Mouse (Mus musculus) cerebellum, adult 2 months (tissue): ENCODE measurements around the gene Fam57a.

Source experiments
- CTCF ChIP-seq: fragments of 200-500 bp; IDR thresholded peaks from 2 replicates; pipeline ENCODE4 v1.5.1; 2011; ENCODE audit warnings: low read depth, mild to moderate bottlenecking, control low read depth, low read length, moderate library complexity, borderline replicate concordance; ENCODE audit not compliant: insufficient read depth
- POLR2A ChIP-seq: fragments of 200-500 bp; IDR thresholded peaks from 2 replicates; pipeline ENCODE4 v1.6.1; 2011; ENCODE audit warnings: low read length, control low read depth, borderline replicate concordance; ENCODE audit not compliant: insufficient read depth

GRCm38 (mm10) chr11:76170207-76170606 lies 9.3 kb upstream of the Fam57a start:
- no peak for TF ChIP-seq CTCF
- no peak for TF ChIP-seq POLR2A
